Mouse (Mus musculus): ENCODE results near the gene Car10. TPM values are rescaled to one million over a fixed set of nuclear protein-coding genes. Genes with fewer than 3 reads are reported as not detected.

Car10 gene
- polyA plus RNA-seq, 1 experiment from 2014 or later = 0.08 TPM

- H3K9ac ChIP-seq (ENCODE audit: low read length) = no peak overlapping the region
- no peaks in the 10 kb centered on the region for H3K4me1 ChIP-seq (ENCODE audit: control insufficient read depth, insufficient read depth, low read length)
- no peaks in the 10 kb centered on the region for H3K36me3 ChIP-seq (ENCODE audit: control insufficient read depth, insufficient read depth, low read length)
- H3K4me3 ChIP-seq (ENCODE audit: low read depth, low read length) = no peak overlapping the region
- no peak for DNase-seq (ENCODE audit: low spot score)
- H3K4me2 ChIP-seq (ENCODE audit: low read depth, severe bottlenecking) = no peak overlapping the region
- no peak for ATAC-seq (ENCODE audit: insufficient number of reproducible peaks, low FRiP score, low TSS enrichment, low read depth)
- no peaks in the 10 kb centered on the region for H3K27me3 ChIP-seq (ENCODE audit: control insufficient read depth, insufficient read depth, low read length)
- 67% methylated on average over 2 of the region's 2 CpGs for WGBS
- no peaks in the 10 kb centered on the region for H3K9me3 ChIP-seq (ENCODE audit: control insufficient read depth, low read length)
- no peak overlapping the region for H3K27ac ChIP-seq (replicated peaks; ENCODE audit: low read depth, low read length)
These were observed 339.1 kb downstream of the Car10 start for GRCm38 (mm10) chr11:93436892-93437291.

GRCm38 (mm10) chr11:93440466-93440865 is 342.6 kb downstream of the Car10 start:
- H3K9ac ChIP-seq (ENCODE audit: low read length) = no peak overlapping the region
- WGBS = 78% methylated on average over 1 of the region's 1 CpGs
- H3K4me3 ChIP-seq (ENCODE audit: low read depth, low read length) = no peak overlapping the region
- H3K27me3 ChIP-seq (ENCODE audit: control insufficient read depth, insufficient read depth, low read length) = no peaks in the 10 kb centered on the region
- no peak overlapping the region for H3K4me2 ChIP-seq (ENCODE audit: low read depth, severe bottlenecking)
- no peaks in the 10 kb centered on the region for H3K36me3 ChIP-seq (ENCODE audit: control insufficient read depth, insufficient read depth, low read length)
- H3K27ac ChIP-seq (replicated peaks; ENCODE audit: low read depth, low read length) = no peak overlapping the region
- H3K9me3 ChIP-seq (ENCODE audit: control insufficient read depth, low read length) = no peaks in the 10 kb centered on the region
- ATAC-seq (ENCODE audit: insufficient number of reproducible peaks, low FRiP score, low TSS enrichment, low read depth) = no peak
- DNase-seq (ENCODE audit: low spot score) = no peak
- no peaks in the 10 kb centered on the region for H3K4me1 ChIP-seq (ENCODE audit: control insufficient read depth, insufficient read depth, low read length)

- WGBS = 91% methylated on average over 2 of the region's 2 CpGs
- H3K9me3 ChIP-seq (ENCODE audit: control insufficient read depth, low read length) = no peaks in the 10 kb centered on the region
- DNase-seq (ENCODE audit: low spot score) (no peak), ATAC-seq (ENCODE audit: insufficient number of reproducible peaks, low FRiP score, low TSS enrichment, low read depth) (no peak)
- no peak overlapping the region for H3K27ac ChIP-seq (replicated peaks; ENCODE audit: low read depth, low read length)
- no peaks in the 10 kb centered on the region for H3K27me3 ChIP-seq (ENCODE audit: control insufficient read depth, insufficient read depth, low read length)
- no peak overlapping the region for H3K4me2 ChIP-seq (ENCODE audit: low read depth, severe bottlenecking)
- H3K36me3 ChIP-seq (ENCODE audit: control insufficient read depth, insufficient read depth, low read length) = no peaks in the 10 kb centered on the region
- no peaks in the 10 kb centered on the region for H3K4me1 ChIP-seq (ENCODE audit: control insufficient read depth, insufficient read depth, low read length)
- H3K9ac ChIP-seq (ENCODE audit: low read length) = no peak overlapping the region
- H3K4me3 ChIP-seq (ENCODE audit: low read depth, low read length) = no peak overlapping the region
These were observed 345.9 kb downstream of the Car10 start for GRCm38 (mm10) chr11:93443777-93444176.

DNA sequence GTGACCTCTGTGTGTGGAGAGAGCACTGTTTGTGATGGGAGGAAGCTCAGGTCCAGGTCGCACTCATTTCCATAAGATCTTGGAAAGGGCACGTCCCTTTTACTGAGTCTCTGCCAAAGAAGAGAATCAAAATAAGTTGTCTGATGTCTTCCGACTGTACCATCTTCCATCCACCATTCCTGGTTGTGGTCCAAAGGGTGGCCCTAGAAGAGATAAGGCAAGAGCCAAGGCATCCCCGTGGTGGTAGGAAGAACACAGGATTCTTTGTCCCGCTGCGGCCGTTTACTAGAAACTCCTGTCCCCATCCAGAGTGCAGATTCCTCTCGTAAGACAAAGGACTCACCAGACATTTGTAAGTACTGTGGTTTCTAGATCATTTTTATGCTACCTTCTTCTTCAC is 346.9 kb downstream of the Car10 start:
- Histone ChIP-seq H3K27me3 (ENCODE audit: control insufficient read depth, insufficient read depth, low read length) (no peaks in the 10 kb centered on the region), H3K36me3 (ENCODE audit: control insufficient read depth, insufficient read depth, low read length) (no peaks in the 10 kb centered on the region), H3K27ac (replicated peaks; ENCODE audit: low read depth, low read length) (no peak overlapping the region), H3K9ac (ENCODE audit: low read length) (no peak overlapping the region), H3K4me2 (ENCODE audit: low read depth, severe bottlenecking) (no peak overlapping the region), H3K4me1 (ENCODE audit: control insufficient read depth, insufficient read depth, low read length) (no peaks in the 10 kb centered on the region), H3K4me3 (ENCODE audit: low read depth, low read length) (no peak overlapping the region), H3K9me3 (ENCODE audit: control insufficient read depth, low read length) (no peaks in the 10 kb centered on the region)
- 89% methylated on average over 8 of the region's 8 CpGs for WGBS
- no peak for ATAC-seq (ENCODE audit: insufficient number of reproducible peaks, low FRiP score, low TSS enrichment, low read depth)
- DNase-seq (ENCODE audit: low spot score) = no peak

GRCm38 (mm10) chr11:93447566-93447965 is 349.7 kb downstream of the Car10 start:
- H3K4me3 ChIP-seq (ENCODE audit: low read depth, low read length) = no peak overlapping the region
- H3K9ac ChIP-seq (ENCODE audit: low read length) = no peak overlapping the region
- H3K4me2 ChIP-seq (ENCODE audit: low read depth, severe bottlenecking) = no peak overlapping the region
- H3K4me1 ChIP-seq (ENCODE audit: control insufficient read depth, insufficient read depth, low read length) = no peaks in the 10 kb centered on the region
- H3K9me3 ChIP-seq (ENCODE audit: control insufficient read depth, low read length) = no peaks in the 10 kb centered on the region
- H3K27me3 ChIP-seq (ENCODE audit: control insufficient read depth, insufficient read depth, low read length) = no peaks in the 10 kb centered on the region
- H3K27ac ChIP-seq (replicated peaks; ENCODE audit: low read depth, low read length) = no peak overlapping the region
- DNase-seq (ENCODE audit: low spot score) = no peak
- no peak for ATAC-seq (ENCODE audit: insufficient number of reproducible peaks, low FRiP score, low TSS enrichment, low read depth)
- 75% methylated on average over 3 of the region's 3 CpGs for WGBS
- H3K36me3 ChIP-seq (ENCODE audit: control insufficient read depth, insufficient read depth, low read length) = no peaks in the 10 kb centered on the region

GRCm38 (mm10) chr11:93448290-93449256 is 350.7 kb downstream of the Car10 start:
- no peaks in the 10 kb centered on the region for H3K36me3 ChIP-seq (ENCODE audit: control insufficient read depth, insufficient read depth, low read length)
- no peaks in the 10 kb centered on the region for H3K9me3 ChIP-seq (ENCODE audit: control insufficient read depth, low read length)
- WGBS = 86% methylated on average over 12 of the region's 12 CpGs
- H3K4me3 ChIP-seq (ENCODE audit: low read depth, low read length) = no peak overlapping the region
- DNase-seq (ENCODE audit: low spot score) (no peak), ATAC-seq (ENCODE audit: insufficient number of reproducible peaks, low FRiP score, low TSS enrichment, low read depth) (no peak)
- no peaks in the 10 kb centered on the region for H3K27me3 ChIP-seq (ENCODE audit: control insufficient read depth, insufficient read depth, low read length)
- H3K4me2 ChIP-seq (ENCODE audit: low read depth, severe bottlenecking) = no peak overlapping the region
- no peak overlapping the region for H3K27ac ChIP-seq (replicated peaks; ENCODE audit: low read depth, low read length)
- H3K4me1 ChIP-seq (ENCODE audit: control insufficient read depth, insufficient read depth, low read length) = no peaks in the 10 kb centered on the region
- H3K9ac ChIP-seq (ENCODE audit: low read length) = no peak overlapping the region

DNA sequence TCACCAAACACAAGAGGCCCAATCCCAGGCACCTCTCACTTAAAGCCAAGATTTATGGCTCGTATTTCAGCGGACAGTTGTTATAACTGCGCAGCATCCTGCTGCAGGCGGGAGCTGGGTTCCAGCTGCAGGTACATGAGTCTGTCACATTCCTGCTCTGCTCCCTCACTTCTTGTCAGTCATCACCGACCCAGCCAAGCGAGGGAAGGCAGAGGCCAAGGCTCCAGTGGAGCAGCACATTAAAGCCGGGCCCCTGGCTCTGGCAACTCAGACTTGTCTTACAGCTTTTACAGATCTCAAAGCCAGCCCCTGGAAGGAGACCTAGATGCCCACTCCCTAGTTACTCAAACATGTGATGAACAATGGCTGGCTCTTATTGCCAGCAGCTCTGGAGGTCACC is 352.7 kb downstream of the Car10 start:
- no peaks in the 10 kb centered on the region for H3K9me3 ChIP-seq (ENCODE audit: control insufficient read depth, low read length)
- no peak overlapping the region for H3K4me3 ChIP-seq (ENCODE audit: low read depth, low read length)
- no peak for DNase-seq (ENCODE audit: low spot score)
- no peak overlapping the region for H3K4me2 ChIP-seq (ENCODE audit: low read depth, severe bottlenecking)
- no peak for ATAC-seq (ENCODE audit: insufficient number of reproducible peaks, low FRiP score, low TSS enrichment, low read depth)
- no peaks in the 10 kb centered on the region for H3K27me3 ChIP-seq (ENCODE audit: control insufficient read depth, insufficient read depth, low read length)
- H3K4me1 ChIP-seq (ENCODE audit: control insufficient read depth, insufficient read depth, low read length) = no peaks in the 10 kb centered on the region
- WGBS = 64% methylated on average over 7 of the region's 7 CpGs
- no peak overlapping the region for H3K9ac ChIP-seq (ENCODE audit: low read length)
- no peak overlapping the region for H3K27ac ChIP-seq (replicated peaks; ENCODE audit: low read depth, low read length)
- no peaks in the 10 kb centered on the region for H3K36me3 ChIP-seq (ENCODE audit: control insufficient read depth, insufficient read depth, low read length)

GRCm38 (mm10) chr11:93466221-93466620 is 368.4 kb downstream of the Car10 start:
- no peaks in the 10 kb centered on the region for H3K9me3 ChIP-seq (ENCODE audit: control insufficient read depth, low read length)
- H3K36me3 ChIP-seq (ENCODE audit: control insufficient read depth, insufficient read depth, low read length) = no peaks in the 10 kb centered on the region
- H3K27ac ChIP-seq (replicated peaks; ENCODE audit: low read depth, low read length) = no peak overlapping the region
- no peaks in the 10 kb centered on the region for H3K27me3 ChIP-seq (ENCODE audit: control insufficient read depth, insufficient read depth, low read length)
- WGBS = 89% methylated on average over 4 of the region's 4 CpGs
- H3K9ac ChIP-seq (ENCODE audit: low read length) = no peak overlapping the region
- ATAC-seq (ENCODE audit: insufficient number of reproducible peaks, low FRiP score, low TSS enrichment, low read depth) (no peak), DNase-seq (ENCODE audit: low spot score) (no peak)
- no peak overlapping the region for H3K4me3 ChIP-seq (ENCODE audit: low read depth, low read length)
- no peak overlapping the region for H3K4me2 ChIP-seq (ENCODE audit: low read depth, severe bottlenecking)
- H3K4me1 ChIP-seq (ENCODE audit: control insufficient read depth, insufficient read depth, low read length) = no peaks in the 10 kb centered on the region

Data from limb, embryonic 11.5 days (tissue).